Mouse (Mus musculus) embryonic facial prominence, embryonic 10.5 days (tissue): ENCODE data around the gene Casp12. TPM values are rescaled to one million over a fixed set of nuclear protein-coding genes. Genes with fewer than 3 reads are reported as not detected.
"Not testable (repeated sequence)": the region's sequence is repeated elsewhere in the genome, so short reads cannot be mapped to it uniquely, and the experiment has no call there.

Source experiments
- DNase-seq: peaks from one replicate; pipeline ENCODE4 v3.0.0-alpha.2; 2017; ENCODE audit warnings: low spot score
- H3K27ac ChIP-seq: fragments of 300-500 bp; sonication (generic); replicated peaks from 2 replicates; pipeline ENCODE4 v1.5.1; 2016; ENCODE audit warnings: mild to moderate bottlenecking
- H3K27me3 ChIP-seq: fragments of 300-500 bp; sonication (generic); replicated peaks from 2 replicates; pipeline ENCODE4 v1.6.1; 2016; ENCODE audit warnings: low read depth, mild to moderate bottlenecking; ENCODE audit not compliant: poor library complexity, severe bottlenecking
- H3K36me3 ChIP-seq: fragments of 300-500 bp; sonication (generic); replicated peaks from 2 replicates; pipeline ENCODE4 v1.6.1; 2016; ENCODE audit warnings: mild to moderate bottlenecking, moderate library complexity
- H3K4me1 ChIP-seq: fragments of 300-500 bp; sonication (generic); 2 replicates; pipeline ENCODE4 v1.6.1; 2016
- H3K4me3 ChIP-seq: fragments of 300-500 bp; sonication (generic); 2 replicates; pipeline ENCODE4 v1.5.1; 2016; ENCODE audit warnings: mild to moderate bottlenecking, moderate library complexity
- H3K9me3 ChIP-seq: fragments of 300-500 bp; sonication (generic); 2 replicates; pipeline ENCODE4 v1.6.1; 2016; ENCODE audit warnings: mild to moderate bottlenecking
- WGBS: fragments of 180-500 bp; shearing (Covaris S2); methylation state at CpG from one replicate; pipeline ENCODE4 v1.1.7; 2016; 5-methylcytosine and 5-hydroxymethylcytosine counted together
- polyA plus RNA-seq: library from polyadenylated mRNA; unstranded; fragments of >200 nt; fragmentation: Nextera tagmentation; extraction: Ambion mirVana; gene quantifications from 2 replicates; pipeline ENCODE4 v1.2.1, GENCODE M21; 2016

The Casp12 gene
- polyA plus RNA-seq, 1 experiment from 2014 or later = not detected

GRCm38 (mm10) chr9:5353673-5354072 lies 8.4 kb downstream of the Casp12 start:
- no peak overlapping the region for H3K4me3 ChIP-seq
- H3K27ac ChIP-seq = no peak overlapping the region
- WGBS = 86% methylated on average over 2 of the region's 2 CpGs
- no peaks in the 10 kb centered on the region for H3K4me1 ChIP-seq
- no peaks in the 10 kb centered on the region for H3K9me3 ChIP-seq
- no peaks in the 10 kb centered on the region for H3K36me3 ChIP-seq
- no peak for DNase-seq
- H3K27me3 ChIP-seq = no peaks in the 10 kb centered on the region

- Histone ChIP-seq H3K27me3 (no peaks in the 10 kb centered on the region), H3K4me3 (no peak overlapping the region), H3K36me3 (no peaks in the 10 kb centered on the region), H3K9me3 (no peaks in the 10 kb centered on the region), H3K4me1 (no peaks in the 10 kb centered on the region), H3K27ac (no peak overlapping the region)
- DNase-seq = no peak
These were observed 11.6 kb downstream of the Casp12 start for GRCm38 (mm10) chr9:5356801-5357200.

GRCm38 (mm10) chr9:5393561-5393960 lies 48.3 kb downstream of the Casp12 start:
- Histone ChIP-seq H3K27me3 (no peaks in the 10 kb centered on the region), H3K9me3 (no peaks in the 10 kb centered on the region), H3K4me1 (no peaks in the 10 kb centered on the region), H3K36me3 (no peaks in the 10 kb centered on the region), H3K27ac (no peak overlapping the region), H3K4me3 (no peak overlapping the region)
- no peak for DNase-seq

- WGBS = 87% methylated on average over 5 of the region's 5 CpGs
- not testable (repeated sequence) for H3K4me1 ChIP-seq, H3K36me3 ChIP-seq, DNase-seq, H3K27ac ChIP-seq, H3K9me3 ChIP-seq, H3K27me3 ChIP-seq, H3K4me3 ChIP-seq
These were observed 50.6 kb downstream of the Casp12 start for GRCm38 (mm10) chr9:5395861-5396260.

- H3K27ac ChIP-seq = no peak overlapping the region
- WGBS = 89% methylated on average over 1 of the region's 1 CpGs
- no peaks in the 10 kb centered on the region for H3K36me3 ChIP-seq
- H3K4me1 ChIP-seq = no peaks in the 10 kb centered on the region
- no peaks in the 10 kb centered on the region for H3K9me3 ChIP-seq
- no peaks in the 10 kb centered on the region for H3K27me3 ChIP-seq
- DNase-seq = no peak
- H3K4me3 ChIP-seq = no peak overlapping the region
These were observed 65.8 kb downstream of the Casp12 start for GRCm38 (mm10) chr9:5410988-5411568.

GRCm38 (mm10) chr9:5412446-5413111 lies 67.3 kb downstream of the Casp12 start:
- no peak overlapping the region for H3K27ac ChIP-seq
- no peaks in the 10 kb centered on the region for H3K4me1 ChIP-seq
- DNase-seq = no peak
- no peaks in the 10 kb centered on the region for H3K36me3 ChIP-seq
- no peak overlapping the region for H3K4me3 ChIP-seq
- no peaks in the 10 kb centered on the region for H3K27me3 ChIP-seq
- H3K9me3 ChIP-seq = no peaks in the 10 kb centered on the region
- WGBS = 38% methylated on average over 4 of the region's 4 CpGs

GRCm38 (mm10) chr9:5417871-5418270 lies 72.6 kb downstream of the Casp12 start:
- WGBS = 81% methylated on average over 2 of the region's 2 CpGs
- Histone ChIP-seq H3K4me3 (no peak overlapping the region), H3K4me1 (no peaks in the 10 kb centered on the region), H3K36me3 (no peaks in the 10 kb centered on the region), H3K9me3 (no peaks in the 10 kb centered on the region), H3K27me3 (no peaks in the 10 kb centered on the region), H3K27ac (no peak overlapping the region)
- DNase-seq = no peak

Other genes with a start within 250 kb of the Casp12 start
- 0.35 and 0.39 TPM in 2 replicates for gene Casp1, start 46.9 kb upstream of the Casp12 start, polyA plus RNA-seq
- gene Casp4, start 36.6 kb upstream of the Casp12 start, polyA plus RNA-seq = not detected in 2 replicates